Mouse (Mus musculus) embryonic facial prominence, embryonic 12.5 days (tissue): Measurements from ENCODE around the gene Cep104. TPM values are rescaled to one million over a fixed set of nuclear protein-coding genes. Genes with fewer than 3 reads are reported as not detected.

Experiments used
- ATAC-seq: fragments of 200-750 bp; cut with Nextera tagmentation; 2 replicates; pipeline ENCODE4 v1.8.0; 2017; ENCODE audit not compliant: insufficient number of reproducible peaks, insufficient read depth, low FRiP score, low TSS enrichment
- H3K27ac ChIP-seq: fragments of 300-500 bp; sonication (generic); 2 replicates; pipeline ENCODE4 v1.5.1; 2016; ENCODE audit warnings: mild to moderate bottlenecking
- H3K27me3 ChIP-seq: fragments of 300-500 bp; sonication (generic); 2 replicates; pipeline ENCODE4 v1.6.1; 2016; ENCODE audit warnings: mild to moderate bottlenecking, moderate library complexity
- H3K36me3 ChIP-seq: fragments of 300-500 bp; sonication (generic); 2 replicates; pipeline ENCODE4 v1.6.1; 2016; ENCODE audit warnings: mild to moderate bottlenecking
- H3K4me1 ChIP-seq: fragments of 300-500 bp; sonication (generic); 2 replicates; pipeline ENCODE4 v1.6.1; 2016
- H3K4me2 ChIP-seq: fragments of 300-500 bp; sonication (generic); replicated peaks from 2 replicates; pipeline ENCODE4 v1.6.1; 2016; ENCODE audit warnings: mild to moderate bottlenecking, moderate library complexity
- H3K4me3 ChIP-seq: fragments of 300-500 bp; sonication (generic); 2 replicates; pipeline ENCODE4 v1.5.1; 2016; ENCODE audit warnings: mild to moderate bottlenecking
- H3K9ac ChIP-seq: fragments of 300-500 bp; sonication (generic); 2 replicates; pipeline ENCODE4 v1.6.1; 2016; ENCODE audit warnings: mild to moderate bottlenecking, moderate library complexity
- H3K9me3 ChIP-seq: fragments of 300-500 bp; sonication (generic); 2 replicates; pipeline ENCODE4 v1.6.1; 2016; ENCODE audit warnings: mild to moderate bottlenecking, moderate library complexity
- WGBS: fragments of 180-500 bp; shearing (Covaris S2); methylation state at CpG from one replicate; pipeline ENCODE4 v1.1.7; 2016; 5-methylcytosine and 5-hydroxymethylcytosine counted together
- polyA plus RNA-seq: library from polyadenylated mRNA; unstranded; fragments of >200 nt; fragmentation: Nextera tagmentation; extraction: Ambion mirVana; gene quantifications from 2 replicates; pipeline ENCODE4 v1.2.1, GENCODE M21; 2016

The Cep104 gene
- 19.2 and 19.8 TPM in 2 replicates for polyA plus RNA-seq

- Histone ChIP-seq H3K27me3 (no peaks in the 10 kb centered on the region), H3K9ac (peak within 1 kb of the TSS; percentile 89), H3K4me1 (peaks cover 14% of the 10 kb centered on the region), H3K27ac (peak within 1 kb of the TSS; percentile 60), H3K4me2 (peak within 1 kb of the TSS; percentile 94), H3K9me3 (no peaks in the 10 kb centered on the region), H3K36me3 (peaks cover 32% of the 10 kb centered on the region), H3K4me3 (peak within 1 kb of the TSS; percentile 95)
- WGBS, result 2% methylated on average over 68 of the region's 68 CpGs
- ATAC-seq, result peak; percentile 95
Observed at GRCm38 (mm10) chr4:153974431-153975291, at the start of gene Cep104, which contains the start of gene Dffb. Gene Cep104, plus strand, starts transcription at chr4:153975194. Gene Dffb, minus strand, starts transcription at chr4:153975126.

GRCm38 (mm10) chr4:153928772-153929299 lies 46.2 kb upstream of the Cep104 start:
- ATAC-seq, result no peak
- Histone ChIP-seq H3K27ac (no peak overlapping the region), H3K9me3 (no peaks in the 10 kb centered on the region), H3K4me3 (no peak overlapping the region), H3K4me2 (no peak overlapping the region), H3K36me3 (no peaks in the 10 kb centered on the region), H3K27me3 (0 out of 2 replicates have a peak, but pooled peaks cover 3% of the 10 kb centered on the region), H3K4me1 (no peaks in the 10 kb centered on the region), H3K9ac (no peak overlapping the region)
- 88% methylated on average over 11 of the region's 11 CpGs for WGBS

- H3K4me3 ChIP-seq, result no peak overlapping the region
- no peak overlapping the region for H3K4me2 ChIP-seq
- H3K27me3 ChIP-seq, result 0 out of 2 replicates have a peak, but pooled peaks cover 3% of the 10 kb centered on the region
- no peaks in the 10 kb centered on the region for H3K9me3 ChIP-seq
- H3K4me1 ChIP-seq, result no peaks in the 10 kb centered on the region
- ATAC-seq, result no peak
- no peaks in the 10 kb centered on the region for H3K36me3 ChIP-seq
- no peak overlapping the region for H3K27ac ChIP-seq
- WGBS, result 67% methylated on average over 10 of the region's 10 CpGs
- H3K9ac ChIP-seq, result no peak overlapping the region
Observed at GRCm38 (mm10) chr4:153929425-153929824, 45.6 kb upstream of the Cep104 start.

GRCm38 (mm10) chr4:153929921-153930320 lies 45.1 kb upstream of the Cep104 start:
- H3K27me3 ChIP-seq, result 0 out of 2 replicates have a peak, but pooled peaks cover 3% of the 10 kb centered on the region
- no peak overlapping the region for H3K27ac ChIP-seq
- H3K4me1 ChIP-seq, result no peaks in the 10 kb centered on the region
- no peak overlapping the region for H3K4me2 ChIP-seq
- WGBS, result 73% methylated on average over 4 of the region's 4 CpGs
- H3K4me3 ChIP-seq, result no peak overlapping the region
- H3K36me3 ChIP-seq, result no peaks in the 10 kb centered on the region
- H3K9ac ChIP-seq, result no peak overlapping the region
- no peaks in the 10 kb centered on the region for H3K9me3 ChIP-seq
- ATAC-seq, result no peak

- WGBS, result 58% methylated on average over 4 of the region's 4 CpGs
- H3K36me3 ChIP-seq, result no peaks in the 10 kb centered on the region
- ATAC-seq, result no peak
- no peak overlapping the region for H3K4me3 ChIP-seq
- H3K27me3 ChIP-seq, result peaks cover 5% of the 10 kb centered on the region; the same call in 1 of the 2 replicates
- no peaks in the 10 kb centered on the region for H3K4me1 ChIP-seq
- no peak overlapping the region for H3K27ac ChIP-seq
- H3K9me3 ChIP-seq, result no peaks in the 10 kb centered on the region
- no peak overlapping the region for H3K4me2 ChIP-seq
- H3K9ac ChIP-seq, result no peak overlapping the region
Observed at GRCm38 (mm10) chr4:153943243-153943642, 31.8 kb upstream of the Cep104 start.

- Histone ChIP-seq H3K4me1 (no peaks in the 10 kb centered on the region), H3K4me2 (no peak overlapping the region), H3K36me3 (no peaks in the 10 kb centered on the region), H3K4me3 (no peak overlapping the region), H3K9ac (no peak overlapping the region), H3K27ac (no peak overlapping the region), H3K9me3 (no peaks in the 10 kb centered on the region), H3K27me3 (peaks cover 5% of the 10 kb centered on the region; the same call in 1 of the 2 replicates)
- ATAC-seq, result no peak
- 53% methylated on average over 6 of the region's 6 CpGs for WGBS
Observed at GRCm38 (mm10) chr4:153944261-153944660, 30.7 kb upstream of the Cep104 start.

- Histone ChIP-seq H3K27me3 (peaks cover 5% of the 10 kb centered on the region; the same call in 1 of the 2 replicates), H3K27ac (no peak overlapping the region), H3K9me3 (no peaks in the 10 kb centered on the region), H3K4me3 (no peak overlapping the region), H3K4me2 (no peak overlapping the region), H3K36me3 (no peaks in the 10 kb centered on the region), H3K9ac (no peak overlapping the region), H3K4me1 (no peaks in the 10 kb centered on the region)
- ATAC-seq, result no peak
- WGBS, result 85% methylated on average over 6 of the region's 6 CpGs
Observed at GRCm38 (mm10) chr4:153945741-153946140, 29.3 kb upstream of the Cep104 start.

- ATAC-seq, result no peak
- no peak overlapping the region for H3K4me2 ChIP-seq
- no peaks in the 10 kb centered on the region for H3K9me3 ChIP-seq
- H3K36me3 ChIP-seq, result no peaks in the 10 kb centered on the region
- H3K27ac ChIP-seq, result no peak overlapping the region
- H3K4me1 ChIP-seq, result peaks cover 12% of the 10 kb centered on the region; the same call in 1 of the 2 replicates
- H3K4me3 ChIP-seq, result no peak overlapping the region
- H3K9ac ChIP-seq, result no peak overlapping the region
- WGBS, result 80% methylated on average over 2 of the region's 2 CpGs
- H3K27me3 ChIP-seq, result peaks cover 5% of the 10 kb centered on the region; the same call in 1 of the 2 replicates
Observed at GRCm38 (mm10) chr4:153950372-153950771, 24.6 kb upstream of the Cep104 start.

- 65% methylated on average over 3 of the region's 3 CpGs for WGBS
- H3K9ac ChIP-seq, result no peak overlapping the region
- H3K9me3 ChIP-seq, result no peaks in the 10 kb centered on the region
- no peak overlapping the region for H3K4me3 ChIP-seq
- peaks cover 5% of the 10 kb centered on the region; the same call in 1 of the 2 replicates for H3K27me3 ChIP-seq
- H3K4me1 ChIP-seq, result peaks cover 13% of the 10 kb centered on the region; the same call in 1 of the 2 replicates
- no peak for ATAC-seq
- H3K27ac ChIP-seq, result 0 out of 2 replicates have a peak overlapping the region, but pooled peaks have one; percentile 20
- no peaks in the 10 kb centered on the region for H3K36me3 ChIP-seq
- H3K4me2 ChIP-seq, result no peak overlapping the region
Observed at GRCm38 (mm10) chr4:153951150-153951549, 23.8 kb upstream of the Cep104 start.

GRCm38 (mm10) chr4:153951692-153952091 lies 23.3 kb upstream of the Cep104 start:
- Histone ChIP-seq H3K36me3 (no peaks in the 10 kb centered on the region), H3K9me3 (no peaks in the 10 kb centered on the region), H3K9ac (no peak overlapping the region), H3K4me2 (no peak overlapping the region), H3K4me3 (no peak overlapping the region), H3K27me3 (peaks cover 5% of the 10 kb centered on the region; the same call in 1 of the 2 replicates), H3K4me1 (peaks cover 16% of the 10 kb centered on the region; the same call in 1 of the 2 replicates), H3K27ac (peak overlapping the region; percentile 56; the same call in 1 of the 2 replicates)
- 25% methylated on average over 5 of the region's 5 CpGs for WGBS
- no peak for ATAC-seq

GRCm38 (mm10) chr4:153955651-153956050 lies 19.3 kb upstream of the Cep104 start:
- Histone ChIP-seq H3K4me2 (no peak overlapping the region), H3K36me3 (peaks cover 12% of the 10 kb centered on the region), H3K27me3 (0 out of 2 replicates have a peak, but pooled peaks cover 5% of the 10 kb centered on the region), H3K9me3 (no peaks in the 10 kb centered on the region), H3K4me1 (peaks cover 23% of the 10 kb centered on the region; the same call in 1 of the 2 replicates), H3K27ac (no peak overlapping the region; the same call in 1 of the 2 replicates), H3K4me3 (no peak overlapping the region), H3K9ac (no peak overlapping the region)
- WGBS, result 79% methylated on average over 8 of the region's 8 CpGs
- no peak for ATAC-seq
